Mouse (Mus musculus) neural tube, embryonic 13.5 days (tissue): ENCODE measurements around the gene Cd79b. TPM values are rescaled to one million over a fixed set of nuclear protein-coding genes. Genes with fewer than 3 reads are reported as not detected.

Experiments
- ATAC-seq: fragments of 200-750 bp; cut with Nextera tagmentation; 2 replicates; pipeline ENCODE4 v1.8.0; 2017; ENCODE audit warnings: low read depth, mild to moderate bottlenecking, moderate TSS enrichment, moderate library complexity
- H3K27ac ChIP-seq: fragments of 300-500 bp; sonication (generic); replicated peaks from 2 replicates; pipeline ENCODE4 v1.5.1; 2015; ENCODE audit warnings: moderate library complexity, mild to moderate bottlenecking, inconsistent platforms
- H3K27me3 ChIP-seq: fragments of 300-500 bp; sonication (generic); 2 replicates; pipeline ENCODE4 v1.6.1; 2015; ENCODE audit warnings: mild to moderate bottlenecking, inconsistent platforms
- H3K36me3 ChIP-seq: fragments of 300-500 bp; sonication (generic); 2 replicates; pipeline ENCODE4 v1.6.1; 2015; ENCODE audit warnings: mild to moderate bottlenecking, inconsistent platforms
- H3K4me1 ChIP-seq: fragments of 300-500 bp; sonication (generic); replicated peaks from 2 replicates; pipeline ENCODE4 v1.6.1; 2015; ENCODE audit warnings: inconsistent platforms
- H3K4me2 ChIP-seq: fragments of 300-500 bp; sonication (generic); 2 replicates; pipeline ENCODE4 v1.6.1; 2015; ENCODE audit warnings: inconsistent platforms, mild to moderate bottlenecking, moderate library complexity
- H3K4me3 ChIP-seq: fragments of 300-500 bp; sonication (generic); 2 replicates; pipeline ENCODE4 v1.5.1; 2015; ENCODE audit warnings: mild to moderate bottlenecking, inconsistent platforms
- H3K9ac ChIP-seq: fragments of 300-500 bp; sonication (generic); 2 replicates; pipeline ENCODE4 v1.6.1; 2015; ENCODE audit warnings: moderate library complexity, mild to moderate bottlenecking, inconsistent platforms
- H3K9me3 ChIP-seq: fragments of 300-500 bp; sonication (generic); 2 replicates; pipeline ENCODE4 v1.6.1; 2016; ENCODE audit warnings: inconsistent platforms
- WGBS: fragments of 180-500 bp; shearing (Covaris S2); methylation state at CpG from one replicate; pipeline ENCODE4 v1.1.7; 2015; 5-methylcytosine and 5-hydroxymethylcytosine counted together
- polyA plus RNA-seq: library from polyadenylated mRNA; unstranded; fragments of >200 nt; fragmentation: Nextera tagmentation; extraction: Ambion mirVana; gene quantifications from 2 replicates; pipeline ENCODE4 v1.2.1, GENCODE M21; 2015

Cd79b gene
- polyA plus RNA-seq, 1 experiment from 2014 or later, result 1.6 TPM

- Histone ChIP-seq H3K36me3 (peaks cover 11% of the 10 kb centered on the region), H3K27me3 (no peaks in the 10 kb centered on the region), H3K4me3 (peak overlapping the region; percentile 78), H3K4me1 (peaks cover 65% of the 10 kb centered on the region), H3K27ac (peak overlapping the region; percentile 91), H3K4me2 (peak overlapping the region; percentile 63), H3K9ac (peak overlapping the region; percentile 98), H3K9me3 (no peaks in the 10 kb centered on the region)
- WGBS, result 47% methylated on average over 5 of the region's 5 CpGs
- no peak for ATAC-seq
These were observed 43.3 kb downstream of the Cd79b start for GRCm38 (mm10) chr11:106271131-106271793.

DNA sequence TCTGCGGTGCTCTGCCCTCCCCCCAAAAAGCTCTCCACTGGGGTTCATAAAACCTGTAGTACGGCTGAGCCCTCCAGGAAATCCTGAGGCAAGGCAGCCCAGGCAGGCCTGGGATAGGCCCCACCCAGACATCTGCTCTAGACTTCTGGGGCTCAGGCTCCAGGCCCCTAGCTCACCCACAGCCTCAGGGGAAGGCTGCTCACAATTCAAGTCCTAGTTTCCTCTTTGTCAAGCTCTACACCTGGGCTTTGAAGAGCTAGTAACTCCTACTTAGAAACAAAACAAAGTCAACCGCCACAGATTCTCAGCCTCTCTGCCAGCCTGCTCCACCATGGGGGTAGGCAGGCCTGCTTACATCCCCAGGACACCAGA is 45.5 kb downstream of the Cd79b start:
- Histone ChIP-seq H3K27me3 (no peaks in the 10 kb centered on the region), H3K36me3 (peaks cover 33% of the 10 kb centered on the region), H3K9ac (peak overlapping the region; percentile 65; the same call in 1 of the 2 replicates), H3K9me3 (no peaks in the 10 kb centered on the region), H3K27ac (peak overlapping the region; percentile 90), H3K4me1 (peaks cover 59% of the 10 kb centered on the region), H3K4me2 (peak overlapping the region; percentile 45), H3K4me3 (peak overlapping the region; percentile 16; the same call in 1 of the 2 replicates)
- WGBS, result 14% methylated on average over 3 of the region's 3 CpGs
- no peak for ATAC-seq

GRCm38 (mm10) chr11:106268326-106269059 is 46.1 kb downstream of the Cd79b start:
- peak overlapping the region; percentile 90 for H3K27ac ChIP-seq
- ATAC-seq, result 0 out of 2 replicates have a peak, but pooled peaks have one; percentile 9
- no peaks in the 10 kb centered on the region for H3K27me3 ChIP-seq
- H3K4me3 ChIP-seq, result peak overlapping the region; percentile 16
- WGBS, result 31% methylated on average over 8 of the region's 8 CpGs
- peak overlapping the region; percentile 45 for H3K4me2 ChIP-seq
- H3K4me1 ChIP-seq, result peaks cover 58% of the 10 kb centered on the region
- peaks cover 39% of the 10 kb centered on the region for H3K36me3 ChIP-seq
- H3K9ac ChIP-seq, result peak overlapping the region; percentile 65
- no peaks in the 10 kb centered on the region for H3K9me3 ChIP-seq

DNA sequence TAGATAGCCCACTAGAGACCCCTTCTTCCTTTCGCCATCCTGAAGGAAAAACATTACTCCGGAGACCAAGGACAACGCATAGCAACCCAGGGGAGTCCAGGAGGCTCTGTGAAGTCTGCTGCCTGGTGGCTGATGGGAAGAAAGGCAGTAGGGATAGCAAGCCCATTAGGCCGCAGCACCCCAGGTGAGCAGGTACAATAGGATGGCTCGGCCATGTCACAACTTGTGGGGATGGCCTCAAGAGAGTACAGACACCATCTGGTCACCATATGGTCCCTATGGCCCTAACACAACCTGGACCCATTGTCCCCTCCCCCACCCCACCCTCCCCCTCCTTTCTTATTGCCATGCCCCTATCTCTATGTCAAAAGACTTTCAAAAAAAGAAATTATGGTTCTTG is 46.7 kb downstream of the Cd79b start:
- peak overlapping the region; percentile 90 for H3K27ac ChIP-seq
- no peaks in the 10 kb centered on the region for H3K27me3 ChIP-seq
- peaks cover 45% of the 10 kb centered on the region for H3K36me3 ChIP-seq
- no peaks in the 10 kb centered on the region for H3K9me3 ChIP-seq
- H3K9ac ChIP-seq, result peak overlapping the region; percentile 65
- no peak for ATAC-seq
- peaks cover 55% of the 10 kb centered on the region for H3K4me1 ChIP-seq
- peak overlapping the region; percentile 45 for H3K4me2 ChIP-seq
- H3K4me3 ChIP-seq, result peak overlapping the region; percentile 16; the same call in 1 of the 2 replicates
- WGBS, result 33% methylated on average over 5 of the region's 5 CpGs

GRCm38 (mm10) chr11:106267311-106267852 is 47.2 kb downstream of the Cd79b start:
- Histone ChIP-seq H3K4me1 (peaks cover 55% of the 10 kb centered on the region), H3K9me3 (no peaks in the 10 kb centered on the region), H3K4me2 (peak overlapping the region; percentile 45), H3K27ac (peak overlapping the region; percentile 90), H3K9ac (0 out of 2 replicates have a peak overlapping the region, but pooled peaks have one; percentile 38), H3K27me3 (no peaks in the 10 kb centered on the region), H3K4me3 (no peak overlapping the region), H3K36me3 (peaks cover 50% of the 10 kb centered on the region)
- WGBS, result 56% methylated on average over 14 of the region's 15 CpGs
- ATAC-seq, result no peak

- H3K27ac ChIP-seq, result no peak overlapping the region
- no peaks in the 10 kb centered on the region for H3K9me3 ChIP-seq
- WGBS, result 95% methylated on average over 10 of the region's 10 CpGs
- peaks cover 49% of the 10 kb centered on the region for H3K4me1 ChIP-seq
- no peak for ATAC-seq
- no peaks in the 10 kb centered on the region for H3K27me3 ChIP-seq
- H3K4me2 ChIP-seq, result 0 out of 2 replicates have a peak overlapping the region, but pooled peaks have one; percentile 45
- H3K36me3 ChIP-seq, result peaks cover 60% of the 10 kb centered on the region
- H3K9ac ChIP-seq, result no peak overlapping the region
- no peak overlapping the region for H3K4me3 ChIP-seq
These were observed 48.1 kb downstream of the Cd79b start for GRCm38 (mm10) chr11:106266431-106266830.

GRCm38 (mm10) chr11:106265570-106265969 is 49.0 kb downstream of the Cd79b start:
- Histone ChIP-seq H3K4me3 (no peak overlapping the region), H3K4me1 (peaks cover 40% of the 10 kb centered on the region), H3K9me3 (no peaks in the 10 kb centered on the region), H3K36me3 (peaks cover 68% of the 10 kb centered on the region), H3K9ac (no peak overlapping the region), H3K27me3 (no peaks in the 10 kb centered on the region), H3K4me2 (no peak overlapping the region), H3K27ac (no peak overlapping the region)
- ATAC-seq, result no peak
- 94% methylated on average over 4 of the region's 4 CpGs for WGBS

GRCm38 (mm10) chr11:106264988-106265387 is 49.6 kb downstream of the Cd79b start:
- 93% methylated on average over 15 of the region's 15 CpGs for WGBS
- Histone ChIP-seq H3K27ac (no peak overlapping the region), H3K9ac (no peak overlapping the region), H3K36me3 (peaks cover 70% of the 10 kb centered on the region), H3K4me3 (no peak overlapping the region), H3K27me3 (no peaks in the 10 kb centered on the region), H3K4me2 (no peak overlapping the region), H3K4me1 (peaks cover 34% of the 10 kb centered on the region), H3K9me3 (no peaks in the 10 kb centered on the region)
- no peak for ATAC-seq

- WGBS, result 95% methylated on average over 9 of the region's 9 CpGs
- Histone ChIP-seq H3K4me3 (no peak overlapping the region), H3K27ac (no peak overlapping the region), H3K9me3 (no peaks in the 10 kb centered on the region), H3K9ac (no peak overlapping the region), H3K27me3 (no peaks in the 10 kb centered on the region), H3K36me3 (peaks cover 80% of the 10 kb centered on the region), H3K4me1 (peaks cover 26% of the 10 kb centered on the region), H3K4me2 (no peak overlapping the region)
- no peak for ATAC-seq
These were observed 50.6 kb downstream of the Cd79b start for GRCm38 (mm10) chr11:106263963-106264362.

Other genes starting within 250 kb of the Cd79b start
- 7.5 and 8.9 TPM in 2 replicates for gene Taco1, start 248.7 kb downstream of the Cd79b start, polyA plus RNA-seq
- 15.9 and 18.0 TPM in 2 replicates for gene Map3k3, start 230.1 kb downstream of the Cd79b start, polyA plus RNA-seq
- gene Gm10840, start 153.9 kb downstream of the Cd79b start, polyA plus RNA-seq, result not detected in 2 replicates
- 171 and 187 TPM in 2 replicates for gene Limd2, start 153.9 kb downstream of the Cd79b start, polyA plus RNA-seq
- 32.8 and 33.5 TPM in 2 replicates for gene Strada, start 112.6 kb downstream of the Cd79b start, polyA plus RNA-seq
- 96.7 and 111 TPM in 2 replicates for gene Ccdc47, start 98.4 kb downstream of the Cd79b start, polyA plus RNA-seq
- 87.1 and 89.8 TPM in 2 replicates for gene Ddx42, start 97.8 kb downstream of the Cd79b start, polyA plus RNA-seq
- gene Ftsj3, start 58.7 kb downstream of the Cd79b start, polyA plus RNA-seq, result 35.3 and 42.4 TPM in 2 replicates
- gene Psmc5, start 58.6 kb downstream of the Cd79b start, polyA plus RNA-seq, result 360 and 361 TPM in 2 replicates
- 21.8 and 24.3 TPM in 2 replicates for gene Smarcd2, start 41.8 kb downstream of the Cd79b start, polyA plus RNA-seq
- gene Tcam1, start 38.1 kb downstream of the Cd79b start, polyA plus RNA-seq, result 0.06 and 0.12 TPM in 2 replicates
- gene Gh, start 12.9 kb downstream of the Cd79b start, polyA plus RNA-seq, result not detected in 2 replicates
- gene Scn4a, start 38.5 kb upstream of the Cd79b start, polyA plus RNA-seq, result 0.10 TPM in 1 of 2 replicates, not detected in the other
- gene Prr29, start 50.7 kb upstream of the Cd79b start, polyA plus RNA-seq, result not detected in 2 replicates
- gene Icam2, start 73.3 kb upstream of the Cd79b start, polyA plus RNA-seq, result 18.3 and 19.3 TPM in 2 replicates
- 5.7 and 6.4 TPM in 2 replicates for gene Ern1, start 173.1 kb upstream of the Cd79b start, polyA plus RNA-seq